Mouse (Mus musculus) adrenal gland, postnatal 36 days (tissue): Measurements from ENCODE around the gene Lamp1. TPM values are rescaled to one million over a fixed set of nuclear protein-coding genes. Genes with fewer than 3 reads are reported as not detected.
A peak's percentile ranks its signal among the peaks of the same experiment; 100 is the strongest.

Experiments
- DNase-seq, 2 experiments: peaks; one replicate each; pipeline ENCODE4 v3.0.0; 2021; ENCODE audit warnings: mixed read lengths in 1 of 2
- total RNA-seq, 2 experiments: library from RNA; stranded (reverse); gene quantifications; 2 replicates each; pipeline ENCODE4 v1.2.3; 2021

The Lamp1 gene
- total RNA-seq, 2 experiments from 2014 or later = 442 to 454 TPM

DNA sequence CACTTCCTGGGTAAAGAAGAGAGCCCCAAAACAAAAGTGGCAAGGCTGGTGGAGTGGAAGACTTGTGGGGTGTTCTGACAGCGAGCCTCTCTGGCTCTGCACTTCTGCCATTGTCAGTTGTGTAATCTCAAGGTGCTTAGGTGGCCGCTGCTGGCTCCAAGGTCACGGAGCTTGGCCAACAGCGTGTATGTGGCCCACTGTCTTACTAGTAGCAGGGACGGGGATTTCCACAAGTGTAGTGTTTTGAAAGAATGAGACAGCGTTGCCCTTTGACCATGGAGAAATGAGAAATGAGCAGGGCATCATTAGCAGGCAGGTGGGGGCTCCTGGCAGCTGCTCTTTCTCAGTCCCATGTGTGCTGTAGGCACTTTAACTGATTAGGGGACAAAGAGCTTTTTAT, 3.1 kb downstream of the Lamp1 start:
- DNase-seq = peak; percentile 39 to 58

DNA sequence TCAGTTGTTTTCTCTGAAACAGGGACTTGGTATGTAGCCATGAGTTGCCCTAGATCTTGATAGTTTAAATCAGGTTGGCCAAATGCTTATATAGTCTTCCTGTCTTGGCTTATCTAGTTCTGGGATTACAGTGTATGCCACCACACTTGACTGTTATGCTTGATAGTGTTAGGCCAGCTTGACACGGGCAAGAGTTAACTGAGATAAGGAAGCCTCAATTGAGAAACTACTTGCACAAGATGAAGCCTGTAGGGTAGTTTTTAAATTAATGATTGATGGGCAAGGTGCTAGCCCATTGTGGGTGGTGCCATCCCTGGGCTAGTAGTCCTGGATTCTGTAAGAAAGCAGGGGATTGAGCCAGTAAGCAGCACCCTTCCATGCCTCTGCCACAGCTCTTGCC, 4.6 kb downstream of the Lamp1 start:
- no peak for DNase-seq

DNA sequence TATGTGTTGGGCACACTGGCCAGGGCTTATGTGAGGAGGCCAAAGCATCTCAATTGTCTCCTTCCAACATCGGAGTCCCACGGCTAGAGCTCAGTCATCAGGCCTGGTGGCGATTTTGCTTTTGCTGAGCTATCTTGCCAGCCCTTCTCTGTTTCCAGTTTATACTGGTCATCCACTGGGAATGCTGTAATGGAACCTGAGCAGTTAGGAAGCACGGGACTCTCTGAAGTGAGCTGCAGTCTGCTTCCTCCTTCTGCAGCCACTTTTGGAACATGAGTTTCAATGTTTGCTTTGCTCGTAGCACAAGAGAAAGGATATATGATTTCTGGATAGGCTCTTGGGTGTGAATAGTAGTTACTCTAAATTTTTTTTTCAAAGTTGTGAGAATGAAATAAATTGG, 5.4 kb downstream of the Lamp1 start:
- DNase-seq = no peak

DNA sequence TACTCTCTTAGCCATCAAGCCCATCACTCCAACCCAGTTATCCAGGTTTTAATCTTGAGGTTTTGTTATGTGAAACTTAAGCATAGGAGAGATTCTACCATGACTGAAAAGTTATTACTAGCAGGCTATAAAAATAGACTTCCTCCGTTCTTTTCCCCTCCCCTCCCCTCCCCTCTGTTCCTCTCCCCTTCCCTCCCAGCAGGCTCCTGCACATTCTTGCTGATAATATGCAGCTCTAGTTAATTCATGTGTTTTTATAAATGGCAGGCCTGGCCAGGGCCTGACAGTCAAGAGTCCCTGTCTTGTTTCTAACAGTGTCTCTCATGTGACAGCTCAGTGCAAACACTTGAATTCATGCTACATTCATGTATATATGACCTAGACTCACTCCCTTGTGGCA, 11.5 kb downstream of the Lamp1 start:
- DNase-seq = no peak

DNA sequence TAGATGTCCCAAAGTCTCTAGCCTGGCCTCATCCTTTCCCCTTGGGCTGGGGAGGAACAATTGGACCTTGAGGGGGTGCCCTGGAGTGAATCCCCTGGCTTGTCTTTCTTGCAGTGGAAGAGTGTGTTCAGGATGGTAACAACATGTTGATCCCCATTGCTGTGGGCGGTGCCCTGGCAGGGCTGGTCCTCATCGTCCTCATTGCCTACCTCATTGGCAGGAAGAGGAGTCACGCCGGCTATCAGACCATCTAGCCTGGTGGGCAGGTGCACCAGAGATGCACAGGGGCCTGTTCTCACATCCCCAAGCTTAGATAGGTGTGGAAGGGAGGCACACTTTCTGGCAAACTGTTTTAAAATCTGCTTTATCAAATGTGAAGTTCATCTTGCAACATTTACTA, 15.3 kb downstream of the Lamp1 start:
- no peak for DNase-seq

DNA sequence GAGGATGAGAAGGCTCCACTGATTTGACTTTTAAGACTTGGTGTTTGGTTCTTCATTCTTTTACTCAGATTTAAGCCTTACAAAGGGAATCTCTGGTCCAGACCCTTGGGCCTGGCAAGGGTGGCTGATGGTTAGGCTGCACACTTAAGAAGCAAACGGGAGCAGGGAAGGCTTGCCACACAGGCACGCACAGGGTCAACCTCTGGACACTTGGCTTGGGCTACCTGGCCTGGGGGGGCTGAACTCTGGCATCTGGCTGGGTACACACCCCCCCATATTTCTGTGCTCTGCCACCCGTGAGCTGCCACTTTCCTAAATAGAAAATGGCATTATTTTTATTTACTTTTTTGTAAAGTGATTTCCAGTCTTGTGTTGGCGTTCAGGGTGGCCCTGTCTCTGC, 15.8 kb downstream of the Lamp1 start:
- DNase-seq = no peak

DNA sequence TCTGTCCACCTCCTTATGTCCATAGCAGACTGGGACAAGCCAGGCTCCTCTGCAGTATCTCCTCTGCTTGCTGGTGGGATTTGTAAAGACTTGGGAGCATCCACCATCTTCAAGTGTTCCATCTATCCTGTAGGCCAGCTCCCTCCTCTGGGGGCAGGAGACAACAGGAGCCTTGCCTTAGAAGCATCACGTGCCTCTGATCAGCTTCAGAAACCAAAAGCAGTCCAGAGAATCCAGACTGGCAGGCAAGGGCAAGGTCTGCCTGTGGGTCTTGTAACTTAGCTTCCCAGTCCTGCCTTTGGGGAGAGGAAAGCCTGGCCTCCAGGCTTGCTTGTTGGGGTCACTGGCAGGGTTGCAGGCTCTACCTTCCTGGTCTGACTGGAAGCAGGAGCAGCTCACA, 16.7 kb downstream of the Lamp1 start:
- no peak for DNase-seq

DNA sequence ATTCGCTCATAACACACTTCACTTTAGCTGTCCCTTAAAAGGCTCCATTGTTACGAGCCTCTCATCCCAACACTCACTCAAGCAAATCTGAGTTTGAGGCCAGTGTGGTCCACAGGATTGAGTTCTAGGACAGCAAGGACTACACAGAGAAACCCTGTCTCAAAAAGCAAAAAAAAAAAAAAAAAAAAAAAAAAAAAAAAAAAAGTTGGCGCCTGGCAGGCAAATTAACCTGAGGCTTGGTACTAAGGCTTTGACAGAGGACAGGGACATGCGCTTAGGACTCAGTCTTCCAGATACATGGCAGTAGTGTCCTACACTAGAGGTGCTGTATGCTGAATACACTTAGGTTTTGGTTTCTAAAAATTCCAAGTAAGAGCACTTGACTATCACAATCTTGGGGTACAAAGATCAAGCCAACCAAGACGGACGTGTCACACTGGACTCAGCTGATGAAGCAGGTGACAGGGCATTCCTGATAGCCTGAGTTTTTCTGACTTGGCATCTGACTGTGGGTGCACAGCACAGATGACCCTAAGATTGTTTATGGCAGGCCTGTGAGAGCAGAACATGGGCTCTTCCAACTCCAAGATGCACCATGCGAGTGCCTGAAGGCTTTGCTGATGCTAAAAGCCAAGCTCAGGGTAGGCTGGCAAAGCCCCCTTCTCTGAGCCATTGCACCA, 18.4 kb downstream of the Lamp1 start:
- DNase-seq = no peak

DNA sequence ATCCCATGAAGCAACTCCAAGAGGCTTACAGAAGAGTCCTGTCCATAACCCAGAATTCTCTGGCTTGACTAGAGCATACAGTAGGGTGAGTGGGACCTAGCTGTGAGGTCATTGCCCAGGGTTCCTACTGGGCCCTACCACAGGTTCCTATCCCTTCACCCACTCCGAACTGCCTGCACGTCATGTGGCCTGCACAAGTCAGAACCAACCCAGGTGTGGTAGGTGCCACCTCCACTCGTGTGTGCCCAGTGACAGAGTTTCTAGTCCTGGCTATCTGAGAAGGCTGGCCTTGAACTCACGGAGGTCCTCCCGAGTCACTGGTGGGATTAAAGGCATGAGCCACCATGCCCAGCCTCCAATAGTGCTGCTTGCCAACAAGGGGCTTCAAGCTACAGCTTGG, 19.2 kb downstream of the Lamp1 start:
- DNase-seq = no peak

DNA sequence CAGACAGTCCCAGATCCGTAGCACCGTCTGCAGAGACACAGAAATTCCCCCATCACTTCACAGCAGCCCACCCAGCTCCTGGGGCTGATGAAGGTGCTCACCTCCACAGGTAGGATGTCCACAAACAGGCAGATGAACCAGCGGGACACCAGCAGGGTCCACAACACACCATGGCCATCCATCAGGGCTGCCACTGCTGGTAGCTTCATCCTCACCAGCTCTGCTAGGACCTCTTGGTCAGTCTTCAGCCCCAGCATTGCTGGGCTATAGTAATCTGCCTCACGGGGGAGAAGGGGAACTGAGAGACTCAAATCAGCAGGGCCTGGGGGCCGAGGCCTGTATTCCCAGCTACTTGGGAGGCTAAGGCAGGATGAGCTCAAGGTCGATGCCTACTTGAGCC, 20.5 kb downstream of the Lamp1 start:
- no peak for DNase-seq

DNA sequence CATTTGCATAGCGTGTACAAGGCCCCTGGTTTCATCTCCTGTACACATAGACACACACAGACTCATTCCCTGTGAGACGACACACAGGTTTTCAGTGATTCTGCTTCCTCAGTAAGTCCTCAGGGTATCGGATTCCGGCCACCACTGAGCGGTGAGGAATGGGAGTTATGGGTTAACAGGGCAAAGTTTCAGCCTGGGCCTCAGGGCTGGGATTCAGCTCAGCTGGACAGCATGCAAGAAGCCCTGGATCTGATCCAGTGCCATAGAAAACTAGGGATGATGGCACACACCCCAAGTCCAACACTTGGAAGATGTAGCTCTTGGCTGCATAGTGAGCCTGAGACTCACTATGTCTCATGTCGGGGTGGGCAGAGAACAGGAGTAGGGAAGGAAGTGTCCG, 21.0 kb downstream of the Lamp1 start:
- peak in 1 of 2 experiments; percentile 24 for DNase-seq

DNA sequence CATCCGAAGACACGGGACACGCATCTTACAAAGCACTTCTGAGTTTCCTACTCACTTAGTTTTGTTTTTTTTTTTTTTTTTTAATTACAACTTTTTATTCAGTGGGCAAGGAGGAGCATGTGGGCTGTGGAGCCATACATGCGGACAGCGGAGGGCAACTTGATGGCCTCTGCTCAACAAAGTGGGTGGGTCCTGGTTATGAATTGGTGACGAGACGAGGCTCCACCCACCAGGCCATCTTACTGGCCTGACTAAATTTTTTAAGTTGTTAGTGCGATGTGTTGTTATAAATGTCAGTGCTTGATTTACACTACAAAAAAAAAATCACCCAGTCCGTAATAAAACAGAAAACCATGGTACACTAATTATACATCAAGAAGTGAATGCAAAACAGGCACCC, 21.4 kb downstream of the Lamp1 start:
- DNase-seq = peak in 1 of 2 experiments; percentile 62

DNA sequence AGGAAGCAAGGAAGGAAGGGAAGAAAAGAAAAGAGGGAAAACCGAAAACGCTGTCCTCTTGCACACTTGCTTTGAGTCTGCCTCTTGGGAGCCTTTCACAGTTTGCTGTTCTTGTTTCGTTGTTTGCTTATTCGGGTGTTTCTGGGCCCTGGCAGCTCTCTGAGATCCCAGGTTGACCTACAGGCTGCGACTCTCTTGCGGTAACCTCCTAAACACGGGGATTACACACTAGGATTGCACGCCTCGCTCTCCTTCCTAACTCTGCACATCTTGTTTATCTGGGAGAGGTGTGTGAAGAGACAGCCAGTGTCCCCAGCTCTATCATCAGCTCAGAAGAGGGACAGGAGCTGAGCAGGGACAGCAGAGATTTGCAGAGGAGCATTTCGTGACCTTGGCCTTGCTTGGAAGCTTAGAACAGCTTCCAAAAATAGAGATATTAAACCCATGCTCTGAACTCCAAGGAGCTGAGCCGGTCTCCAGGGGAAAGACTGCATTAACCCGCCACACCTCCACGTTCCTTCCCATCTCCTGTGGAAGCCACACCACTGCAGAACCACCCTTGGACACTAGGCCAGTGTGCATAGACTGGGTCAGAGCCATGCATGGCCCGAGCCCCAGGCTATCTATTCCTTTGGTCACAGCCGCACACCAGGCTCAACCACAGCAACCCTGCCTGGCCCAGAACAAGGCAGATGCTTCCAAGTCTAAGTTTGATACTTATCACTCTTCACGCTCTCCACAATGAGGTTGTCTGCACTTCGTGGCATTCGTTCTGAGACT, 22.1 kb downstream of the Lamp1 start:
- DNase-seq = peak; percentile 36 to 61

DNA sequence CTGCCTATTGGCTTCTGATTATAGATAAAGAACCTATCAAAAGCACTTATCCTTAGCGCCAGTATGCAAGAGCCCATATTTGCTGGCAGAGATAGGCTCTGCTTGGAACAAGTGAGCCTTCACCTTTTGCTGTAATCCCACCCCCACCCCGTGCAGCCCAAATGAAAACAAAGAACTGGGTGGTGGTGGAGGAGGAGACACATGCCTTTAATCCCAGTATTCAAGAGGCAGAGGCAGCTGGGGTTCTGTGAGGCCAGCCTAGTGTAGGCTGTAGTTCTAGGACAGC, 22.7 kb downstream of the Lamp1 start:
- no peak for DNase-seq

DNA sequence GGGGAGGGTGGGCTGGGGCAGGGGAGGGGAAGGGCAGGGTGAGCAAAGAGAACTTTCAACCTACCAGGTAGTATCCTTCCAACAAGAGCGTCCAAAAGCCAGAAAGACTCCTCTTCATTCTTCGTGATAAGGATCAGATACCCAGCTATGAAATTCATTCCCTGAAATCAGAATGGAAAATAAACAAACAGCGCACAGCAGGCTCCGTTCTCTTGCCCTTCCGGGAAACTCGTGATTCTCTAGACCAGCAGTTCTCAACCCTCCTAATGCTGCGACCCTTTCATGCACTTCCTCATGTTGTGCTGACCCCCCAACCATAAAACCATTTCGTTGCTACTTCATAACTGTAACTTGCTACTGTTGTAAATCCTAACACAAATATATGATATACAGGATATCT, 27.9 kb downstream of the Lamp1 start:
- no peak for DNase-seq

DNA sequence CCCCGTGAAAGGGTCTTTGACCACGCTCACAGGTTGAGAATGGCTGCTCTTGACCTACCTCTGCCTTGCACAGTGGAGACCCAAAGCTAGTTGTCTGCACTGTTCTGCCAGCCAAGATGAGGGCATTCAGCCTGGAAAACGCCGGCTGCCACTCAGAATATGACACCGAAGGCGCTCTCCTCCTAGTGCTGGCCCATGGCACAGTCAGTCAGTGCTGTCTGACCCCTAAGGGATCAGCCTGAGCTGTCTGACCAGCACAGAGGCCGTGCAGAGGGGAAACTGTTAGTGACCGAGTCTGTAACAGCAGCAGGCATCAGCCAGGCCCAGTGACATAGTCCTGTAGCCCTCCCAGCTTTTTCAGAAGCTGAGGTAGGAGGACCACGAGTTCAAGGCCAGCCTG, 28.3 kb downstream of the Lamp1 start:
- no peak for DNase-seq

DNA sequence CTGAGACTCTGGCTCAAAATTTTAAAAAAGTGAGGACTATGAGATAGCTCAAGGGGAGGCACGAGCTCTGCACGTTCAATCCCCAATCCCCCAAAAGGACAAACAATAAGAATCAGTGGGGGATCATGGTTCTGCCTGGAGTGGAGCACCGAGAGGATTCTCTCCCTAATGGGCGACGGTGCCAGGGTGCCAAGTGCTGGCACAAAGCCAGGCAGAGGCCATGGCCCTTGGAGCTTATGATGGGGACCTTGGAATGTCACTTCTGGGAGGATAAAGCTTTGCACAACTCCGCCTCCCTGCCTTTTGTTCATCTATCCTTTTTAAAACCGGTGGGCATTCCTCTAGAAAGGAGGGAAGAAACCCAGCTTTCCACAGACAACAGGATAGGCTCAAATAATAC, 28.7 kb downstream of the Lamp1 start:
- DNase-seq = peak; percentile 62 to 75

DNA sequence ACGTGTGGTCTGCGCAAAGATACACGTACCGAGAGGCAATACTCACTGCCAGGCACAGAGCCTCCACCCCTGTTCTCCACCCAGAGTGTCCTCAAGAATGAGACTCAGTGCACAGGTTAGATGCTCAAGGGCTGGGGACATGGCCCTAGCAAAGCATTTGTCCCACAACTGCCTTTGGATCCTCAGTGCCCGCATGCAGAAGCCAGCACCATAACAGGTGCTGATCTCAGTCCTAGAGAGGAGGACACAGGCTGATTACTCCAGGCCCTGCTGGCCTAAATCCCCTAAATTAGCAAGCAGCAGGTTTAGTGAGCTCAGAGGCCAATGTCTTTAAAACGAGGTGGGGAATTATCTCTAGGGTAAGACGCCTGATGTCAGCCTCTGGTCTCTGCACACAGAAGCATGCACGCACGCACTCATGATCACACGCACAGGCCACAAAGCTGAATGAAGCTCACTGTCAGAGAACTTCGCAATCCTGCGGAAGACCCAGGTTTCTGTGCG, 29.1 kb downstream of the Lamp1 start:
- no peak for DNase-seq

DNA sequence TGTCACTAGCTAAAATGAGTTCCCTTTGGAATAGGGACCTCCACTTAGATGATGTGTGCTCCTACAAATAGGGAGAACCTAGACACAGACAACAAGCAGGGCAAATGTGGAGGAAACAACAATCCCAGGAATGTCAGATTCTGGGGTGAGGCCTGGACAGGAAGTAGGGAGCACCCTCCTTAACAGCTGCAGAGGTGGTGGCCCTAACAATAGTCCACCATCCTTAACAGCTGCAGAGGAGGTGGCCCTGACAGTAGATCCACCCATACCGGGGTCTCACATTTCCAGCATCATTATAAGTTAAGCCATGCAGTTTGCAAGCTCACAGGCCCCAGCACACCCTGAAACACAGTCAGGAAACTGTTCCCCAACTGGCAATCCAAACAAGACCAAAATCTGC, 29.9 kb downstream of the Lamp1 start:
- no peak for DNase-seq

DNA sequence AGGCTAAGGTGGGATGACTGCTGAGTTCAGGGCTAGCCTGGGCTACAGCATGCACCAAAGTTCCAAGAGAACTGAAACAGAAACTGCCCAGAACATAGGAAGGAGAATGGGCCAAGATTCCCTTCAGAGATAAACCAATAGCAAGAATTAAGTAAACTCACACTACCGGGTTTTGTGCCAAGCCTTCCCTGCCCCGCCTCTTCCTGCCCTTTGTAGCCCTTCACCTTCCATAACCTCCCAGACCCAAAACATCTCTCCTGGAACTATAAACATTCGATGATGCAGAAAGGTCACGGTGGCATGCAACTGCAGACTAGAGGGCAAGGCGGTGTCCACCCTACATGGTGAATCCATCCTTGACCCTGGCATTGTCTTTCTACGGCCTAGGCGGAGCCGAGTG, 31.3 kb downstream of the Lamp1 start:
- DNase-seq = no peak

DNA sequence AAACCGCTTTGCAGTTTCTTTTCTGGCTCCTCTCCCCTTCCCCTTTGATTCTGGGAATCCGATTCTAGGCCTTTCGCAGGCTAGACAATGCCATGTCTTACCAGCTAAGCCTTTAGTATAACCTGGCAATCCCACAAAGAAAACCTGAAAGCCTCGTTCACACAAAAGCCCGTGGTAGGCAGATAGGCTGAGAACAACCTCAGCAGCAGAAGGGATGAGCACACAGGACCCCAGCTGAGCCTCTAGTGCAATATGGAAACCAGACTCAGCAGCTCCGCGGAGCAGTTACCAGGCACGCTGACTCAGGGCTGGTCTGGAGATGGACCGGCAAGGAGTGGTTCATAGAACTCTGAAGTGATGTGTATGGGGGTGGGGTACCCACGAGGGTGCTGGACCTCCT, 35.9 kb downstream of the Lamp1 start:
- DNase-seq = no peak

DNA sequence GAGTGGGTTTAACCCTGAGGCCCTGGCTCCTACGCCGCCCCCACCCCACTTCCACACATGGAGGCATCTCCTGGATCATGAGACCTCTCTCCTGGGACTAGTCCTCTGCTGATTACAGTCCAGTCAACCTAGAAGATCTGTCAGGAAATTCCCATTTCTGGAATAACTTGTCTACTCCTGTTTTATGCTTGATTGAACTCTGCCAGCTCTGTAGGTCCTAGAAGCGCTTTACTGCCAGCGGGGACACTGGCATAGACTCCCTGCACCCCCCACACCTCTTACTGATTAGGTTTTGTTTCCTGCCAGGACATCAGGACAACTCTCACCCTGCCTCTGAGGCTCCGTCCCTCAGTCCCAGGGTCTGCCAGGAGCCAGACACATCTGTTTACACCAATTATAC, 38.5 kb downstream of the Lamp1 start:
- no peak for DNase-seq

DNA sequence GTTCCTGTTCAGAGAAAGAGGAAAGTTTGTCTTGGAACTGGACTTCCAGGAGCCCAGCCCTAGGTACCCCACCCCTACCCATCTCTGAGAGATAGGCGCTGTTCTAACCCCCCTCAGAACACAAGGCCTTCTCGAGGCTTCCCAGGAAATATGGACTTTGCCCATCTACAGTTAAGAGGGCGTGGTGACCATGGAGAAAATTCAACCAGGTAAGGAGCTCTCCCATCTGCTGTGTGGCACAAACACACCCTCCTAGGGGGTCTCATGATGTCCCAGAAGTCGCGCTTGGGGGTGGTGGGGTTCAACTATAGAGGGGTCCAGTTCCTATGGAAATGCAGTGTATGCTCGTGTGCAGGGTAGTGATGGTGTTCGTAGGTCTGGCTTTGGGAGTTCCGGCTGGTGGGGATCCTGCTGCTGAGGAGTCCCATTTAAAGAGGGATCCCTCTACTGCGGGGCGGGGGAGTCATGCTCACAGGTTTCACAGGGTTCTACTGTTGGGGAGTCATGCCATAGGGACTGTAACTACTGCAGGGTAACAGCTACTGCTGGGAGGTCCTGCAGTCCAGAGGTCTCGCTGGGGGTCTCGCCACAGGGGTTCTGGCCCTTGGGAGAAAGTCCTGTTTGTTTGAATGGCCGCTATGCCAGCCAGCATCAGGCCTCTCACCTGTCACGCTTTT, 40.6 kb downstream of the Lamp1 start:
- no peak for DNase-seq
